Mouse (Mus musculus): ENCODE measurements around the gene Chrna10. TPM values are rescaled to one million over a fixed set of nuclear protein-coding genes. Genes with fewer than 3 reads are reported as not detected.

The Chrna10 gene
- polyA plus RNA-seq (2014; fragmentation: Nextera tagmentation; extraction: Ambion mirVana) = not detected in 2 replicates

DNA sequence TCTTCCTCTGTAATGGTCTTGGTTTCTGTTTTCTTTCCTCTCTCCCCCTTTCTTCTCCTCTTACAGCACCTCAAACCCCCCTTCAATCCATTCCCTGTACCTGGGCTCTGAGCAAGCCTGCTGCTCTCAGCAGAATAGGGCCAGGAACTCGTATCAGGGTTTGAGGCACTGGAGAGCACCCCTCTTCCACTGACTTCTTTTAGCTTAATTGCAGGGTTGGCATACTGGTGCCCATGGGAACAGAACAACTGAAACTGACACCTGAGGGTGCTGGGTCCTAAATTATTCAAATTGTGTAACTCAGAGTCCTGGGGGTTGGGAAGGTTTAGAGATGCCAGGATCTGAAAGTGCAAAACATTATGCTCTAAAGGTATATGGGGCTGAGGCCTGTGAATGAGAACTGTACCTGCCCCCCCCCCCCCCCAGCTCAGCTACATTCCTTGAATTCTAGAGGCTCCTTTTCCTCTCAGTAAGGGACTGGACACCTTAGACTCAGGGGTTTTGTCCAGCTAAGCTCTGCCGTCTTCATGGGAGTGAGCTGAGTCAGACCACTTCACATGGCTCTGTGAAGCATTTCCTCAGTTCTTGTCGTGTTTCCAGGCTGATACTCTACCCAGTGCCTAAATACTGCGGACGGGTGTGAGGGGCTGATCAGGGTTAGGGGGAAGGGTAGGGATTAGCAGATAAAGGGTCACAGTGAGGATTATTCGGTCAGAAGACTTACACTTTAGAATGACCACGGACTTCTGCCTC lies at the start of gene Chrna10:
TSS of gene Chrna10 (minus strand) at position 250 of the 753 bp plus-strand sequence.
- H3K4me1 ChIP-seq (ENCODE audit: control insufficient read depth, insufficient read depth, low read length) = no peaks in the 10 kb centered on the region
- H3K9ac ChIP-seq (replicated peaks; ENCODE audit: low read length) = no peak within 1 kb of the TSS
- no peak within 1 kb of the TSS for H3K27ac ChIP-seq (replicated peaks; ENCODE audit: low read depth, low read length)
- H3K9me3 ChIP-seq (ENCODE audit: control insufficient read depth, low read length) = no peaks in the 10 kb centered on the region
- ATAC-seq (ENCODE audit: low FRiP score, low TSS enrichment) = no peak
- H3K36me3 ChIP-seq (ENCODE audit: control insufficient read depth, insufficient read depth, low read length) = peaks cover 34% of the 10 kb centered on the region
- WGBS = 31% methylated on average over 7 of the region's 7 CpGs
- no peak within 1 kb of the TSS for H3K4me2 ChIP-seq (ENCODE audit: low read length)
- DNase-seq = no peak
- no peak within 1 kb of the TSS for H3K4me3 ChIP-seq (replicated peaks; ENCODE audit: low read depth, low read length)
- H3K27me3 ChIP-seq (ENCODE audit: control insufficient read depth, insufficient read depth, low read length) = no peaks in the 10 kb centered on the region

GRCm38 (mm10) chr7:102153691-102154090 lies 37.1 kb upstream of the Chrna10 start:
- H3K27me3 ChIP-seq (ENCODE audit: control insufficient read depth, insufficient read depth, low read length) = no peaks in the 10 kb centered on the region
- ATAC-seq (ENCODE audit: low FRiP score, low TSS enrichment) = no peak
- no peaks in the 10 kb centered on the region for H3K4me1 ChIP-seq (ENCODE audit: control insufficient read depth, insufficient read depth, low read length)
- H3K36me3 ChIP-seq (ENCODE audit: control insufficient read depth, insufficient read depth, low read length) = peaks cover 80% of the 10 kb centered on the region
- H3K4me2 ChIP-seq (ENCODE audit: low read length) = no peak overlapping the region
- no peak for DNase-seq
- H3K27ac ChIP-seq (replicated peaks; ENCODE audit: low read depth, low read length) = no peak overlapping the region
- no peak overlapping the region for H3K4me3 ChIP-seq (replicated peaks; ENCODE audit: low read depth, low read length)
- H3K9ac ChIP-seq (replicated peaks; ENCODE audit: low read length) = no peak overlapping the region
- H3K9me3 ChIP-seq (ENCODE audit: control insufficient read depth, low read length) = no peaks in the 10 kb centered on the region
- 96% methylated on average over 5 of the region's 5 CpGs for WGBS

GRCm38 (mm10) chr7:102137898-102138297 lies 21.3 kb upstream of the Chrna10 start:
- no peak overlapping the region for H3K9ac ChIP-seq (replicated peaks; ENCODE audit: low read length)
- DNase-seq (no peak), ATAC-seq (ENCODE audit: low FRiP score, low TSS enrichment) (no peak)
- H3K27ac ChIP-seq (replicated peaks; ENCODE audit: low read depth, low read length) = no peak overlapping the region
- H3K9me3 ChIP-seq (ENCODE audit: control insufficient read depth, low read length) = no peaks in the 10 kb centered on the region
- H3K4me1 ChIP-seq (ENCODE audit: control insufficient read depth, insufficient read depth, low read length) = no peaks in the 10 kb centered on the region
- WGBS = 97% methylated on average over 5 of the region's 5 CpGs
- no peak overlapping the region for H3K4me3 ChIP-seq (replicated peaks; ENCODE audit: low read depth, low read length)
- H3K4me2 ChIP-seq (ENCODE audit: low read length) = no peak overlapping the region
- peaks cover 79% of the 10 kb centered on the region for H3K36me3 ChIP-seq (ENCODE audit: control insufficient read depth, insufficient read depth, low read length)
- no peaks in the 10 kb centered on the region for H3K27me3 ChIP-seq (ENCODE audit: control insufficient read depth, insufficient read depth, low read length)

DNA sequence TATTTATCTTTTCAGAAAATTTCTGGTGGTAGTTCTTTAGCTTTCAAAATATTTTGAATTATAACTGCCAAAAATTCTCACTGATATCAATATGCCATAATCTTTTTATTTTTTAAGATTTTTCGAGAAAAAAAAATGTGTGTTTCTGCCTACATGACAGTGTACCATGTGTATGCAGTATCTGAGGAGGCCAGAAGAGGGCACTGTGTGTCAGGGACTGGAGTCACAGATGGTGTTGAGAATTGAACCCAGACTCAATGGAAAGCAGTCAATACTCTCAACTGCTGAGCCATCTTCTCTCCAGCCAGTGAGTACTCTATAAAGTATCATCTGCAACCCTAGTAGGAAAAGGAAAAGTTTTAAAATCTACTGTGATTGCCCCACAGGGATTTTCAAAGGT lies 20.8 kb upstream of the Chrna10 start:
- no peaks in the 10 kb centered on the region for H3K27me3 ChIP-seq (ENCODE audit: control insufficient read depth, insufficient read depth, low read length)
- ATAC-seq (ENCODE audit: low FRiP score, low TSS enrichment) = no peak
- peaks cover 80% of the 10 kb centered on the region for H3K36me3 ChIP-seq (ENCODE audit: control insufficient read depth, insufficient read depth, low read length)
- no peak overlapping the region for H3K9ac ChIP-seq (replicated peaks; ENCODE audit: low read length)
- no peak overlapping the region for H3K4me3 ChIP-seq (replicated peaks; ENCODE audit: low read depth, low read length)
- DNase-seq = peak; percentile 56
- H3K4me2 ChIP-seq (ENCODE audit: low read length) = no peak overlapping the region
- H3K4me1 ChIP-seq (ENCODE audit: control insufficient read depth, insufficient read depth, low read length) = no peaks in the 10 kb centered on the region
- H3K27ac ChIP-seq (replicated peaks; ENCODE audit: low read depth, low read length) = no peak overlapping the region
- H3K9me3 ChIP-seq (ENCODE audit: control insufficient read depth, low read length) = no peaks in the 10 kb centered on the region
- WGBS = 84% methylated on average over 1 of the region's 1 CpGs

DNA sequence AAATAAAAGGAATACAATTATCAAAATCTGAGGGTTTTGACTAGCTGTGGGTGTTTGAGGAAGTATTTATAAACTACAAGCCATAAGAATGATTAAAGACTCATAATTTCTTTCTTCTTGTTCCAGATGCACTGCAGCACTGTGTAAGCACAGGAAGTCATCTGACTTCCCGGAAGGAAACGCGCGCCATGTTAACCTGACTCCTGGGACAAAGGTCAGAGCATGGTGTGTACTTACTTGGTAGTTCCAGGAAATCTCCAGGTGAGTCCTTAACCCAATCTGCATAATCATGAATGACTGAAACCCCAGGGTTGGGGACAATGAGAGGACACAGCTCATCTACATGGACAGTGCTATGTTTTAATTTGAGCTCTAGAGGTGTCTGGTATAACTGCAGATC lies 15.8 kb upstream of the Chrna10 start:
- WGBS = 95% methylated on average over 4 of the region's 4 CpGs
- no peak overlapping the region for H3K9ac ChIP-seq (replicated peaks; ENCODE audit: low read length)
- no peak overlapping the region for H3K4me3 ChIP-seq (replicated peaks; ENCODE audit: low read depth, low read length)
- peaks cover 87% of the 10 kb centered on the region for H3K36me3 ChIP-seq (ENCODE audit: control insufficient read depth, insufficient read depth, low read length)
- no peaks in the 10 kb centered on the region for H3K9me3 ChIP-seq (ENCODE audit: control insufficient read depth, low read length)
- ATAC-seq (ENCODE audit: low FRiP score, low TSS enrichment) (no peak), DNase-seq (no peak)
- H3K4me2 ChIP-seq (ENCODE audit: low read length) = no peak overlapping the region
- no peak overlapping the region for H3K27ac ChIP-seq (replicated peaks; ENCODE audit: low read depth, low read length)
- no peaks in the 10 kb centered on the region for H3K4me1 ChIP-seq (ENCODE audit: control insufficient read depth, insufficient read depth, low read length)
- no peaks in the 10 kb centered on the region for H3K27me3 ChIP-seq (ENCODE audit: control insufficient read depth, insufficient read depth, low read length)

DNA sequence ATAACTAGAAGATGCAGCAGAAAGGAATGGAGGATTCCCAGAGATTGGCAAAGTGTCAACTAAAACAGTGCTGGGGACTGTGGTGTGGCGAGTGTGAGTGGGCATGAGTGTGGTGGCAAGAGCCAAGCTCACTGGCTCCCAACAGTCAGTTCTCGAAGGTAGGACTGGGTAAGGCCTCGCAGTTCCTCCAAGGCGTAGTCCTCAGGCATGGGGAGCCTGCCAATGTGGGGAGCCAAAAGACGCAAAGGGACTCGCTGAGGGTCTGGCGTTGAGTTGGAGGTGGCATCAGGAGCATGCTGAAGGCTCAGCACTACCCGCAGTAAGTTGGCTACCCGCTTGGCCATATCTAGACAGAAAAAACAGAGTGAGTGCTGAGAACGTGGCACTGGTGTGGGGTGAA lies 3.7 kb upstream of the Chrna10 start:
- no peak overlapping the region for H3K27ac ChIP-seq (replicated peaks; ENCODE audit: low read depth, low read length)
- H3K9me3 ChIP-seq (ENCODE audit: control insufficient read depth, low read length) = no peaks in the 10 kb centered on the region
- H3K4me3 ChIP-seq (replicated peaks; ENCODE audit: low read depth, low read length) = no peak overlapping the region
- H3K4me1 ChIP-seq (ENCODE audit: control insufficient read depth, insufficient read depth, low read length) = no peaks in the 10 kb centered on the region
- H3K27me3 ChIP-seq (ENCODE audit: control insufficient read depth, insufficient read depth, low read length) = no peaks in the 10 kb centered on the region
- H3K36me3 ChIP-seq (ENCODE audit: control insufficient read depth, insufficient read depth, low read length) = peaks cover 69% of the 10 kb centered on the region
- no peak for DNase-seq
- no peak for ATAC-seq (ENCODE audit: low FRiP score, low TSS enrichment)
- WGBS = 97% methylated on average over 10 of the region's 10 CpGs
- no peak overlapping the region for H3K4me2 ChIP-seq (ENCODE audit: low read length)
- H3K9ac ChIP-seq (replicated peaks; ENCODE audit: low read length) = no peak overlapping the region

DNA sequence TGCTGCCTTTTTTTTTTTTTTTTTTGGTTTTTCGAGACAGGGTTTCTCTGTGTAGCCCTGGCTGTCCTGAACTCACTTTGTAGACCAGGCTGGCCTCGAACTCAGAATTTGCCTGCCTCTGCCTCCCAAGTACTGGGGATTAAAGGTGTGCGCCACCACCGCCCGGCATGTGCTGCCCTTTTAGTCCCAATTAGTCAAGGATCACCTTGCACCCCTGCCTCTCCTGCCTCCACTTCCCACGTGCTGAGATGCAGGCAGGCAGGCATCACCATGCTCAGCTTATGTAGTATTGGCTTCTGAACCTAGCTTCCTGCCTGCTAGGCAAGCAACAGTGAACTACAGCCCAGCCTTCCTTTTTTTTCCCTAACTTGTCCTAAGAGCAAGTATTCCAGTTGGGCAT lies 754 bp upstream of the Chrna10 start:
- no peak for ATAC-seq (ENCODE audit: low FRiP score, low TSS enrichment)
- no peak overlapping the region for H3K9ac ChIP-seq (replicated peaks; ENCODE audit: low read length)
- WGBS = 82% methylated on average over 6 of the region's 6 CpGs

GRCm38 (mm10) chr7:102113151-102113729 lies 3.4 kb downstream of the Chrna10 start:
- DNase-seq (no peak), ATAC-seq (ENCODE audit: low FRiP score, low TSS enrichment) (no peak)
- Histone ChIP-seq H3K9ac (replicated peaks; ENCODE audit: low read length) (no peak overlapping the region), H3K9me3 (ENCODE audit: control insufficient read depth, low read length) (no peaks in the 10 kb centered on the region), H3K36me3 (ENCODE audit: control insufficient read depth, insufficient read depth, low read length) (no peaks in the 10 kb centered on the region), H3K4me3 (replicated peaks; ENCODE audit: low read depth, low read length) (no peak overlapping the region), H3K4me2 (ENCODE audit: low read length) (no peak overlapping the region), H3K27ac (replicated peaks; ENCODE audit: low read depth, low read length) (no peak overlapping the region), H3K27me3 (ENCODE audit: control insufficient read depth, insufficient read depth, low read length) (no peaks in the 10 kb centered on the region), H3K4me1 (ENCODE audit: control insufficient read depth, insufficient read depth, low read length) (no peaks in the 10 kb centered on the region)
- WGBS = 83% methylated on average over 45 of the region's 45 CpGs

More for the DNA sequence above, 754 bp upstream of the Chrna10 start:
- no peak overlapping the region for H3K27ac ChIP-seq (replicated peaks; ENCODE audit: low read depth, low read length)
- DNase-seq = no peak
- H3K4me2 ChIP-seq (ENCODE audit: low read length) = no peak overlapping the region
- no peaks in the 10 kb centered on the region for H3K9me3 ChIP-seq (ENCODE audit: control insufficient read depth, low read length)
- no peak overlapping the region for H3K4me3 ChIP-seq (replicated peaks; ENCODE audit: low read depth, low read length)
- no peaks in the 10 kb centered on the region for H3K4me1 ChIP-seq (ENCODE audit: control insufficient read depth, insufficient read depth, low read length)
- no peaks in the 10 kb centered on the region for H3K27me3 ChIP-seq (ENCODE audit: control insufficient read depth, insufficient read depth, low read length)
- peaks cover 39% of the 10 kb centered on the region for H3K36me3 ChIP-seq (ENCODE audit: control insufficient read depth, insufficient read depth, low read length)

DNA sequence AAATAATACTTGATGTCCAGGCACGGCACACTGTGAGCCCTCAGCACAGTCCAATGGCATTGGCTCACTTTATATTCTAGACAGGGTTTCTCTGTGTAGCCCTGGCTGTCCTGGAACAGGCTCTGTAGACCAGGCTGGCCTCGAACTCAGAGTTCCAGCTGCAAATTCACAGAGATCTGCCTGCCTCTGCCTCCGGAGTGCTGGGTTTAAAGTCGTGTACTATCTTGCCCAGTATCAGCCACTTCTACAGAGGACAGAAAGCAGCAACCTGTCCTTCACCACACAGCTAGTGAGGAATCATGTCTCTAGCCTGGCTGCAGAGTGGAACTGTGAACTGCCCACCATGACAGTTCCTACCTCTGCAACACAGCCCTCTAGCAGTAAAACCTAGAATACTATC lies 6.9 kb downstream of the Chrna10 start:
- H3K4me1 ChIP-seq (ENCODE audit: control insufficient read depth, insufficient read depth, low read length) = no peaks in the 10 kb centered on the region
- DNase-seq (no peak), ATAC-seq (ENCODE audit: low FRiP score, low TSS enrichment) (no peak)
- H3K27me3 ChIP-seq (ENCODE audit: control insufficient read depth, insufficient read depth, low read length) = no peaks in the 10 kb centered on the region
- no peak overlapping the region for H3K9ac ChIP-seq (replicated peaks; ENCODE audit: low read length)
- H3K4me3 ChIP-seq (replicated peaks; ENCODE audit: low read depth, low read length) = no peak overlapping the region
- no peaks in the 10 kb centered on the region for H3K36me3 ChIP-seq (ENCODE audit: control insufficient read depth, insufficient read depth, low read length)
- H3K27ac ChIP-seq (replicated peaks; ENCODE audit: low read depth, low read length) = no peak overlapping the region
- WGBS = 91% methylated on average over 4 of the region's 4 CpGs
- H3K9me3 ChIP-seq (ENCODE audit: control insufficient read depth, low read length) = no peaks in the 10 kb centered on the region
- H3K4me2 ChIP-seq (ENCODE audit: low read length) = no peak overlapping the region
